Mouse (Mus musculus) ES-E14 (cell line): ENCODE results near the gene Fkbp6. TPM values are rescaled to one million over a fixed set of nuclear protein-coding genes. Genes with fewer than 3 reads are reported as not detected.

ENCODE experiments used
- DNase-seq: peaks from one replicate; pipeline ENCODE4 v3.0.0-alpha.2; 2013; ENCODE audit warnings: low read depth, low spot score
- H3K27ac ChIP-seq: 2 replicates; pipeline ENCODE4 v1.5.1; 2012; ENCODE audit warnings: low read depth, mild to moderate bottlenecking, low read length, moderate library complexity, mixed read lengths; ENCODE audit not compliant: poor library complexity, insufficient read depth, severe bottlenecking
- H3K36me3 ChIP-seq: 2 replicates; pipeline ENCODE4 v1.6.1; 2012; ENCODE audit warnings: mild to moderate bottlenecking, low read length, moderate library complexity, mixed read lengths; ENCODE audit not compliant: control insufficient read depth, poor library complexity, insufficient read depth, severe bottlenecking
- H3K4me1 ChIP-seq, 2 experiments: fragments of 150-350 bp in 1 of 2; sonication (generic) in 1 of 2; 2 replicates each; pipeline ENCODE4 v1.6.1; 2012; ENCODE audit warnings: low read length in 2 of 2, mild to moderate bottlenecking in 1 of 2, mixed read lengths in 1 of 2; ENCODE audit not compliant: control insufficient read depth in 2 of 2, insufficient read depth in 2 of 2, poor library complexity in 1 of 2
- H3K4me3 ChIP-seq, 2 experiments: fragments of 150-350 bp in 1 of 2; sonication (generic) in 1 of 2; 2 replicates each; pipeline ENCODE4 v1.5.1; 2012; ENCODE audit warnings: low read length in 2 of 2, low read depth in 1 of 2, mild to moderate bottlenecking in 1 of 2, mixed read lengths in 1 of 2; ENCODE audit not compliant: insufficient read depth in 1 of 2, poor library complexity in 1 of 2, severe bottlenecking in 1 of 2
- H3K9ac ChIP-seq: 2 replicates; pipeline ENCODE4 v1.6.1; 2012; ENCODE audit warnings: low read depth, mild to moderate bottlenecking, low read length, mixed read lengths; ENCODE audit not compliant: poor library complexity, insufficient read depth, severe bottlenecking
- H3K9me3 ChIP-seq: fragments of 150-350 bp; sonication (generic); 2 replicates; pipeline ENCODE4 v1.6.1; 2012; ENCODE audit warnings: low read depth, mild to moderate bottlenecking, low read length; ENCODE audit not compliant: control insufficient read depth, insufficient read depth
- CHD2 ChIP-seq: IDR thresholded peaks from 2 replicates; pipeline ENCODE4 v1.6.1; 2014; ENCODE audit warnings: mild to moderate bottlenecking, low read depth, low read length, inconsistent platforms
- HCFC1 ChIP-seq: IDR thresholded peaks from 2 replicates; pipeline ENCODE4 v1.6.1; 2012; ENCODE audit warnings: low read length, inconsistent platforms, borderline replicate concordance; ENCODE audit not compliant: insufficient read depth
- MAFK ChIP-seq: IDR thresholded peaks from 2 replicates; pipeline ENCODE4 v1.6.1; 2014; ENCODE audit warnings: mild to moderate bottlenecking, low read depth, low read length, inconsistent platforms; ENCODE audit not compliant: insufficient read depth
- ZC3H11A ChIP-seq: IDR thresholded peaks from 2 replicates; pipeline ENCODE4 v1.6.1; 2012; ENCODE audit warnings: low read depth, mild to moderate bottlenecking, inconsistent platforms, low read length, borderline replicate concordance
- ZNF384 ChIP-seq: IDR thresholded peaks from 2 replicates; pipeline ENCODE4 v1.6.1; 2012; ENCODE audit warnings: low read depth, low read length, inconsistent platforms
- in situ Hi-C, 2 experiments: fragments of 600-800 bp; cut with MboI; formaldehyde crosslinking; loops; one replicate each; pipeline ENCODE4 v1.15.1; 2025; ENCODE audit warnings: low sequenced_read_pairs in 2 of 2, inconsistent platforms in 1 of 2; ENCODE audit not compliant: unreplicated experiment in 2 of 2
- total RNA-seq: library from RNA; depleted of rRNA; stranded (reverse); fragments of 300-350 nt; gene quantifications from 2 replicates; pipeline ENCODE4 v1.2.3, GENCODE M21; 2012

The Fkbp6 gene
- total RNA-seq, 1 experiment: 20.1 TPM

- H3K9ac ChIP-seq: no peak overlapping the region
- no peak for DNase-seq
- TF ChIP-seq ZNF384 (no peak), CHD2 (0 out of 2 replicates have a peak, but pooled peaks have one; percentile 16)
- H3K36me3 ChIP-seq: no peaks in the 10 kb centered on the region
- no peak overlapping the region for H3K4me3 ChIP-seq
- H3K27ac ChIP-seq: no peak overlapping the region
- H3K9me3 ChIP-seq: no peaks in the 10 kb centered on the region
- peaks cover 2 to 3% of the 10 kb centered on the region in 2 experiments; a peak in 1 of 4 replicates for H3K4me1 ChIP-seq
- in situ Hi-C loops: no loop called here
These were observed 92.3 kb downstream of the Fkbp6 start for GRCm38 (mm10) chr5:135257559-135257958.

GRCm38 (mm10) chr5:135256166-135256565 is 93.7 kb downstream of the Fkbp6 start:
- in situ Hi-C loops: no loop called here

GRCm38 (mm10) chr5:135253741-135254401 is 96.0 kb downstream of the Fkbp6 start:
- Histone ChIP-seq H3K36me3 (no peaks in the 10 kb centered on the region), H3K27ac (no peak overlapping the region), H3K4me3 (no peak overlapping the region), H3K9me3 (no peaks in the 10 kb centered on the region), H3K4me1 (peaks cover 2 to 7% of the 10 kb centered on the region in 2 experiments; a peak in 1 of 4 replicates), H3K9ac (no peak overlapping the region)
- DNase-seq: no peak
- no peak for TF ChIP-seq ZNF384
- in situ Hi-C loops: no loop called here

More at GRCm38 (mm10) chr5:135256166-135256565, 93.7 kb downstream of the Fkbp6 start:
- H3K4me1 ChIP-seq: peaks cover 2 to 3% of the 10 kb centered on the region in 2 experiments; a peak in 1 of 4 replicates
- no peak for DNase-seq
- no peak overlapping the region for H3K27ac ChIP-seq
- no peaks in the 10 kb centered on the region for H3K9me3 ChIP-seq
- no peak overlapping the region for H3K4me3 ChIP-seq
- TF ChIP-seq ZNF384: no peak
- no peak for TF ChIP-seq CHD2
- TF ChIP-seq MAFK: no peak
- TF ChIP-seq HCFC1: no peak
- no peak for TF ChIP-seq ZC3H11A
- no peaks in the 10 kb centered on the region for H3K36me3 ChIP-seq
- no peak overlapping the region for H3K9ac ChIP-seq

GRCm38 (mm10) chr5:135251079-135251454 is 98.8 kb downstream of the Fkbp6 start, which contains the start of gene Fzd9:
TSS of gene Fzd9 (minus strand) at chr5:135251230.
- H3K9ac ChIP-seq: peak within 1 kb of the TSS; percentile 86
- peak within 1 kb of the TSS; percentile 79 to 83 for H3K4me3 ChIP-seq
- no peak within 1 kb of the TSS for H3K27ac ChIP-seq
- no peaks in the 10 kb centered on the region for H3K9me3 ChIP-seq
- DNase-seq: peak; percentile 60
- peaks cover 10% of the 10 kb centered on the region; the same call in 1 of the 2 replicates for H3K36me3 ChIP-seq
- no peak for TF ChIP-seq MAFK
- TF ChIP-seq ZNF384: no peak
- no peak for TF ChIP-seq ZC3H11A
- TF ChIP-seq HCFC1: no peak
- TF ChIP-seq CHD2: no peak
- in situ Hi-C loops: no loop called here
- H3K4me1 ChIP-seq: peaks cover 2 to 11% of the 10 kb centered on the region in 2 experiments; a peak in 2 of 4 replicates
